21 mouse cellular contexts compared by ENCODE assay signal in the genomic region with DNA sequence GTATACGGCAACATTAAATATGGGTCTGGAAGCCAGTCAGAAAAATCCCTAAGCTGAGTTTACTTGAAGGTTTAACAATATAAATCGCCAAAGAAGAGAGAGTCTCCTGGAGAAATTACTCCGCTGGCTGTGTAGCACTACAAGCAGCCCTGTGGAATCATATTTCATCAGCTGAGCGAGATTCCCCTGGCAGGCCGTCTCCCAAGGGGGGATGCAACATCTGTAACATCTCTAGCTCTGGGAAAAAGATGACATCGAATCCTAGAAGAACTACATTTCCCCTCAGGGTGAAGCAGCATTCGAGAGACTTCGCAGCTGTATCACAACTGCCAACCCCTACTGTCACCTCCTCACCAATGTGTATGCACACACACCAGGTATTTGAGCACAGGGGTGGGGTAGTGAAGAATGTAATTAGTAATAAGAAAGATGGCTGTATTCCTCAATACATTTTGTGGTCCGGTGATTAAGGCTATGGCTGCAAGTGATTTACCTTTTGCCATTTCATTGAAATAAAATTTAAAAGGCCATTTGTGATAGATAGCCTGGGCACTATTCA. TPM values are rescaled to one million over a fixed set of nuclear protein-coding genes. Genes with fewer than 3 reads are reported as not detected.
DNase-seq lines count a peak whose midpoint lies in the region; ATAC-seq and TF ChIP-seq lines count a peak whose summit lies in the region.
"Had no signal": no experiment of that assay in that cellular context is flagged by ENCODE, and none has a peak within 500 bp of the region (broad histone marks: within the 10 kb centered on the region; RNA-seq: fewer than 3 reads in every experiment).

No protein-coding gene starts in this region.

- 0 out of 2 replicates have a peak, but pooled peaks cover 3% of the 10 kb centered on the region for H3K4me1 ChIP-seq in intestine, embryonic 15.5 days (replicated peaks)
- H3K4me1 ChIP-seq in intestine, postnatal 0 days (replicated peaks; ENCODE audit: control insufficient read depth, insufficient read depth, low read length), result no peaks in the 10 kb centered on the region
- no peaks in the 10 kb centered on the region for H3K4me1 ChIP-seq in lung, embryonic 14.5 days (ENCODE audit: insufficient read depth)
- no peaks in the 10 kb centered on the region for H3K4me1 ChIP-seq in lung, postnatal 0 days (ENCODE audit: insufficient read depth, low read depth, low read length)
- H3K4me1 ChIP-seq in embryonic facial prominence, embryonic 11.5 days (ENCODE audit: control insufficient read depth, insufficient read depth, low read length), result no peaks in the 10 kb centered on the region; the same call in 1 of the 2 replicates
- H3K4me1 ChIP-seq in stomach, embryonic 14.5 days (ENCODE audit: control insufficient read depth, insufficient read depth, low read length), result peaks cover 4% of the 10 kb centered on the region; the same call in 1 of the 2 replicates
- H3K4me1 ChIP-seq: hindbrain, embryonic 10.5 days; megakaryocyte, embryonic 14.5 days had no signal

- no peak overlapping the region for H3K27ac ChIP-seq in intestine, embryonic 15.5 days
- no peak overlapping the region for H3K27ac ChIP-seq in intestine, postnatal 0 days (ENCODE audit: low read depth, low read length)
- H3K27ac ChIP-seq in lung, embryonic 14.5 days (ENCODE audit: low read depth), result no peak overlapping the region
- H3K27ac ChIP-seq in lung, postnatal 0 days (ENCODE audit: low read length), result no peak overlapping the region
- H3K27ac ChIP-seq in embryonic facial prominence, embryonic 11.5 days (replicated peaks; ENCODE audit: low read depth, low read length), result no peak overlapping the region
- no peak overlapping the region for H3K27ac ChIP-seq in stomach, embryonic 14.5 days (ENCODE audit: low read length)
- H3K27ac ChIP-seq: hindbrain, embryonic 10.5 days had no signal

- TF ChIP-seq CTCF in intestine, postnatal 0 days (IDR thresholded peaks at IDR 0.05; ENCODE audit: low read depth), result no peak
- TF ChIP-seq CTCF in lung, embryonic 14.5 days (IDR thresholded peaks at IDR 0.05; ENCODE audit: low read depth), result no peak
- no peak for TF ChIP-seq CTCF in lung, postnatal 0 days (IDR thresholded peaks at IDR 0.05)

- H3K4me2 ChIP-seq in intestine, embryonic 15.5 days (replicated peaks), result no peak overlapping the region
- H3K4me2 ChIP-seq in intestine, postnatal 0 days (replicated peaks; ENCODE audit: low read depth), result no peak overlapping the region
- H3K4me2 ChIP-seq in lung, embryonic 14.5 days, result no peak overlapping the region
- no peak overlapping the region for H3K4me2 ChIP-seq in lung, postnatal 0 days (replicated peaks; ENCODE audit: low read depth, low read length)
- H3K4me2 ChIP-seq in embryonic facial prominence, embryonic 11.5 days (ENCODE audit: low read depth, low read length), result no peak overlapping the region
- no peak overlapping the region for H3K4me2 ChIP-seq in stomach, embryonic 14.5 days (replicated peaks; ENCODE audit: low read depth, low read length)

- no peaks in the 10 kb centered on the region for H3K36me3 ChIP-seq in intestine, embryonic 15.5 days
- no peaks in the 10 kb centered on the region for H3K36me3 ChIP-seq in intestine, postnatal 0 days (ENCODE audit: control insufficient read depth, insufficient read depth)
- H3K36me3 ChIP-seq in lung, embryonic 14.5 days (ENCODE audit: insufficient read depth), result no peaks in the 10 kb centered on the region
- H3K36me3 ChIP-seq in lung, postnatal 0 days (ENCODE audit: insufficient read depth, low read length), result no peaks in the 10 kb centered on the region
- no peaks in the 10 kb centered on the region for H3K36me3 ChIP-seq in embryonic facial prominence, embryonic 11.5 days (replicated peaks; ENCODE audit: control insufficient read depth, insufficient read depth, low read depth, low read length)
- H3K36me3 ChIP-seq in stomach, embryonic 14.5 days (ENCODE audit: control insufficient read depth, insufficient read depth, low read length), result no peaks in the 10 kb centered on the region
- H3K36me3 ChIP-seq: hindbrain, embryonic 10.5 days had no signal

- H3K4me3 ChIP-seq in intestine, embryonic 15.5 days (replicated peaks), result no peak overlapping the region
- no peak overlapping the region for H3K4me3 ChIP-seq in intestine, postnatal 0 days (ENCODE audit: low read depth, low read length)
- H3K4me3 ChIP-seq in lung, embryonic 14.5 days (ENCODE audit: low read depth, low read length), result no peak overlapping the region
- H3K4me3 ChIP-seq in lung, postnatal 0 days (ENCODE audit: low read depth, low read length), result no peak overlapping the region
- H3K4me3 ChIP-seq in embryonic facial prominence, embryonic 11.5 days (ENCODE audit: low read depth, low read length), result no peak overlapping the region
- no peak overlapping the region for H3K4me3 ChIP-seq in stomach, embryonic 14.5 days (ENCODE audit: low read depth, low read length)
- H3K4me3 ChIP-seq: hindbrain, embryonic 10.5 days; megakaryocyte, embryonic 14.5 days had no signal

- WGBS in intestine, embryonic 15.5 days, result 35% methylated on average over 9 of the region's 9 CpGs
- 55% methylated on average over 9 of the region's 9 CpGs for WGBS in intestine, postnatal 0 days
- 25% methylated on average over 9 of the region's 9 CpGs for WGBS in lung, embryonic 14.5 days
- WGBS in lung, postnatal 0 days, result 34% methylated on average over 9 of the region's 9 CpGs
- WGBS in embryonic facial prominence, embryonic 11.5 days, result 37% methylated on average over 9 of the region's 9 CpGs
- 20% methylated on average over 9 of the region's 9 CpGs for WGBS in stomach, embryonic 14.5 days

- peak; percentile 36; the same call in 1 of the 2 replicates for ATAC-seq in intestine, embryonic 15.5 days
- ATAC-seq in intestine, postnatal 0 days, result no peak
- ATAC-seq in lung, embryonic 14.5 days (ENCODE audit: insufficient read depth), result peak; percentile 69
- ATAC-seq in lung, postnatal 0 days, result no peak
- ATAC-seq in embryonic facial prominence, embryonic 11.5 days (replicated peaks; ENCODE audit: insufficient number of reproducible peaks, low FRiP score, low TSS enrichment, low read depth), result no peak
- peak; percentile 50; the same call in 1 of the 2 replicates for ATAC-seq in stomach, embryonic 14.5 days (ENCODE audit: insufficient number of reproducible peaks, insufficient read depth, low FRiP score, low read depth)
- ATAC-seq: forebrain, embryonic 14.5 days; liver, postnatal 0 days had no signal

- no peak overlapping the region for H3K9ac ChIP-seq in intestine, embryonic 15.5 days
- no peak overlapping the region for H3K9ac ChIP-seq in intestine, postnatal 0 days (ENCODE audit: low read depth, low read length)
- no peak overlapping the region for H3K9ac ChIP-seq in lung, embryonic 14.5 days
- H3K9ac ChIP-seq in lung, postnatal 0 days (replicated peaks; ENCODE audit: low read depth), result no peak overlapping the region
- H3K9ac ChIP-seq in embryonic facial prominence, embryonic 11.5 days (replicated peaks; ENCODE audit: low read length), result no peak overlapping the region
- H3K9ac ChIP-seq in stomach, embryonic 14.5 days (replicated peaks; ENCODE audit: low read depth, low read length), result no peak overlapping the region
- H3K9ac ChIP-seq: liver, postnatal 0 days had no signal

- DNase-seq in lung, embryonic 14.5 days, result peak; percentile 76
- no peak for DNase-seq in lung, postnatal 0 days (ENCODE audit: low spot score)
- DNase-seq in embryonic facial prominence, embryonic 11.5 days (ENCODE audit: low spot score), result peak; percentile 59
- DNase-seq in testis, postnatal 14 days (ENCODE audit: low spot score), result no peak
- no peak for DNase-seq in right cerebral cortex, postnatal 14 days
- DNase-seq: adrenal gland, postnatal 25 days; B cell, adult 2 months; cerebellum, adult 11 months; cerebellum, postnatal 10 days; gastrocnemius, postnatal 14 days; heart, adult 18-20 months; layer of hippocampus, postnatal 36 days; liver; liver, postnatal 0 days; thymus, postnatal 14 days had no signal

- H3K27me3 ChIP-seq in intestine, embryonic 15.5 days (replicated peaks), result no peaks in the 10 kb centered on the region
- no peaks in the 10 kb centered on the region for H3K27me3 ChIP-seq in intestine, postnatal 0 days (replicated peaks; ENCODE audit: control insufficient read depth, insufficient read depth, low read length)
- no peaks in the 10 kb centered on the region for H3K27me3 ChIP-seq in lung, embryonic 14.5 days (ENCODE audit: insufficient read depth, low read length)
- H3K27me3 ChIP-seq in lung, postnatal 0 days (replicated peaks; ENCODE audit: insufficient read depth, low read length), result no peaks in the 10 kb centered on the region
- H3K27me3 ChIP-seq in embryonic facial prominence, embryonic 11.5 days (ENCODE audit: control insufficient read depth, insufficient read depth, low read length), result no peaks in the 10 kb centered on the region
- H3K27me3 ChIP-seq in stomach, embryonic 14.5 days (ENCODE audit: control insufficient read depth, insufficient read depth, low read length), result no peaks in the 10 kb centered on the region
- H3K27me3 ChIP-seq: megakaryocyte, embryonic 14.5 days had no signal

- no peak for TF ChIP-seq EP300 in lung, postnatal 0 days (IDR thresholded peaks at IDR 0.05)

- no peaks in the 10 kb centered on the region for H3K9me3 ChIP-seq in intestine, embryonic 15.5 days
- no peaks in the 10 kb centered on the region for H3K9me3 ChIP-seq in intestine, postnatal 0 days (ENCODE audit: control insufficient read depth)
- no peaks in the 10 kb centered on the region for H3K9me3 ChIP-seq in lung, embryonic 14.5 days (ENCODE audit: low read depth, low read length)
- H3K9me3 ChIP-seq in lung, postnatal 0 days (ENCODE audit: low read length), result no peaks in the 10 kb centered on the region
- H3K9me3 ChIP-seq in embryonic facial prominence, embryonic 11.5 days (replicated peaks; ENCODE audit: control insufficient read depth, low read length), result no peaks in the 10 kb centered on the region
- H3K9me3 ChIP-seq in stomach, embryonic 14.5 days (ENCODE audit: control insufficient read depth, low read depth, low read length), result no peaks in the 10 kb centered on the region
- H3K9me3 ChIP-seq: hindbrain, embryonic 10.5 days had no signal

RNA-seq across cellular contexts. Expression of gene Pitx2, which starts 40.8 kb away (rescaled TPM):
- 39.4 and 45.2 TPM in 2 replicates for polyA plus RNA-seq in intestine, embryonic 15.5 days (2015; fragmentation: Nextera tagmentation; extraction: Ambion mirVana)
- polyA plus RNA-seq in intestine, postnatal 0 days (2015; fragmentation: Nextera tagmentation; extraction: Ambion mirVana), result 12.3 and 18.3 TPM in 2 replicates
- 0.87 and 5.1 TPM in 2 replicates for polyA plus RNA-seq in lung, embryonic 14.5 days (2014; fragmentation: Nextera tagmentation; extraction: Ambion mirVana)
- polyA plus RNA-seq in lung, postnatal 0 days (2015; fragmentation: Nextera tagmentation; extraction: Ambion mirVana), result 1.5 and 1.8 TPM in 2 replicates
- polyA plus RNA-seq in embryonic facial prominence, embryonic 11.5 days (2014; fragmentation: Nextera tagmentation; extraction: Ambion mirVana), result 35.6 and 41.4 TPM in 2 replicates
- 24.2 and 24.7 TPM in 2 replicates for polyA plus RNA-seq in stomach, embryonic 14.5 days (2014; fragmentation: Nextera tagmentation; extraction: Ambion mirVana)

Comparison
In these comparisons a context has a peak if more than half of its experiments do, and no peak if none do; other contexts are left out.
1. ATAC-seq: peak in intestine, embryonic 15.5 days (single experiment), lung, embryonic 14.5 days (single experiment) and stomach, embryonic 14.5 days (single experiment); none in intestine, postnatal 0 days (single experiment), lung, postnatal 0 days (single experiment) and embryonic facial prominence, embryonic 11.5 days (single experiment).
2. DNase-seq: peak in lung, embryonic 14.5 days (single experiment) and embryonic facial prominence, embryonic 11.5 days (single experiment); none in lung, postnatal 0 days (single experiment), testis, postnatal 14 days (single experiment) and right cerebral cortex, postnatal 14 days (single experiment).